Mouse (Mus musculus): ENCODE data around the gene Fibp. TPM values are rescaled to one million over a fixed set of nuclear protein-coding genes. Genes with fewer than 3 reads are reported as not detected.

Gene Fibp
- polyA plus RNA-seq, 1 experiment = 37.7 TPM

- no peak overlapping the region for H3K9ac ChIP-seq (ENCODE audit: low read depth, poor library complexity, severe bottlenecking)
- TF ChIP-seq CTCF (IDR thresholded peaks at IDR 0.05; ENCODE audit: low read depth, low read length) (no peak), POLR2A (IDR thresholded peaks at IDR 0.05; ENCODE audit: insufficient read depth, low read length) (no peak), EP300 (IDR thresholded peaks at IDR 0.05; ENCODE audit: insufficient read depth, low read depth, low read length) (no peak)
- H3K36me3 ChIP-seq (ENCODE audit: control insufficient read depth, insufficient read depth, low read length, poor library complexity, severe bottlenecking) = 0 out of 2 replicates have a peak, but pooled peaks cover 2% of the 10 kb centered on the region
- H3K4me1 ChIP-seq (ENCODE audit: control insufficient read depth, insufficient read depth, low read length) = no peaks in the 10 kb centered on the region
- no peak overlapping the region for H3K4me3 ChIP-seq (ENCODE audit: low read depth, low read length)
- no peaks in the 10 kb centered on the region for H3K27me3 ChIP-seq (ENCODE audit: control insufficient read depth, insufficient read depth, low read length, poor library complexity, severe bottlenecking)
- H3K27ac ChIP-seq (ENCODE audit: insufficient read depth, low read length) = no peak overlapping the region
- H3K9me3 ChIP-seq (replicated peaks; ENCODE audit: control insufficient read depth, insufficient read depth, low read length, poor library complexity, severe bottlenecking) = no peaks in the 10 kb centered on the region
These were observed 21.0 kb downstream of the Fibp start for GRCm38 (mm10) chr19:5481398-5481797.

GRCm38 (mm10) chr19:5483386-5484359 lies 23.3 kb downstream of the Fibp start:
- TF ChIP-seq POLR2A (IDR thresholded peaks at IDR 0.05; ENCODE audit: insufficient read depth, low read length) (no peak), EP300 (IDR thresholded peaks at IDR 0.05; ENCODE audit: insufficient read depth, low read depth, low read length) (no peak), CTCF (IDR thresholded peaks at IDR 0.05; ENCODE audit: low read depth, low read length) (no peak)
- no peaks in the 10 kb centered on the region for H3K4me1 ChIP-seq (ENCODE audit: control insufficient read depth, insufficient read depth, low read length)
- no peaks in the 10 kb centered on the region for H3K27me3 ChIP-seq (ENCODE audit: control insufficient read depth, insufficient read depth, low read length, poor library complexity, severe bottlenecking)
- H3K4me3 ChIP-seq (ENCODE audit: low read depth, low read length) = no peak overlapping the region
- no peak overlapping the region for H3K9ac ChIP-seq (ENCODE audit: low read depth, poor library complexity, severe bottlenecking)
- no peak overlapping the region for H3K27ac ChIP-seq (ENCODE audit: insufficient read depth, low read length)
- H3K9me3 ChIP-seq (replicated peaks; ENCODE audit: control insufficient read depth, insufficient read depth, low read length, poor library complexity, severe bottlenecking) = no peaks in the 10 kb centered on the region
- H3K36me3 ChIP-seq (ENCODE audit: control insufficient read depth, insufficient read depth, low read length, poor library complexity, severe bottlenecking) = 0 out of 2 replicates have a peak, but pooled peaks cover 2% of the 10 kb centered on the region

GRCm38 (mm10) chr19:5484496-5484895 lies 24.1 kb downstream of the Fibp start:
- Histone ChIP-seq H3K9ac (ENCODE audit: low read depth, poor library complexity, severe bottlenecking) (no peak overlapping the region), H3K4me1 (ENCODE audit: control insufficient read depth, insufficient read depth, low read length) (no peaks in the 10 kb centered on the region), H3K36me3 (ENCODE audit: control insufficient read depth, insufficient read depth, low read length, poor library complexity, severe bottlenecking) (0 out of 2 replicates have a peak, but pooled peaks cover 2% of the 10 kb centered on the region), H3K27me3 (ENCODE audit: control insufficient read depth, insufficient read depth, low read length, poor library complexity, severe bottlenecking) (no peaks in the 10 kb centered on the region), H3K4me3 (ENCODE audit: low read depth, low read length) (no peak overlapping the region), H3K9me3 (replicated peaks; ENCODE audit: control insufficient read depth, insufficient read depth, low read length, poor library complexity, severe bottlenecking) (no peaks in the 10 kb centered on the region), H3K27ac (ENCODE audit: insufficient read depth, low read length) (no peak overlapping the region)
- TF ChIP-seq EP300 (IDR thresholded peaks at IDR 0.05; ENCODE audit: insufficient read depth, low read depth, low read length) = no peak

- Histone ChIP-seq H3K9ac (ENCODE audit: low read depth, poor library complexity, severe bottlenecking) (no peak overlapping the region), H3K9me3 (replicated peaks; ENCODE audit: control insufficient read depth, insufficient read depth, low read length, poor library complexity, severe bottlenecking) (no peaks in the 10 kb centered on the region), H3K27ac (ENCODE audit: insufficient read depth, low read length) (no peak overlapping the region), H3K36me3 (ENCODE audit: control insufficient read depth, insufficient read depth, low read length, poor library complexity, severe bottlenecking) (0 out of 2 replicates have a peak, but pooled peaks cover 2% of the 10 kb centered on the region), H3K27me3 (ENCODE audit: control insufficient read depth, insufficient read depth, low read length, poor library complexity, severe bottlenecking) (no peaks in the 10 kb centered on the region), H3K4me3 (ENCODE audit: low read depth, low read length) (no peak overlapping the region), H3K4me1 (ENCODE audit: control insufficient read depth, insufficient read depth, low read length) (no peaks in the 10 kb centered on the region)
- TF ChIP-seq POLR2A (IDR thresholded peaks at IDR 0.05; ENCODE audit: insufficient read depth, low read length) (no peak), CTCF (IDR thresholded peaks at IDR 0.05; ENCODE audit: low read depth, low read length) (no peak), EP300 (IDR thresholded peaks at IDR 0.05; ENCODE audit: insufficient read depth, low read depth, low read length) (no peak)
These were observed 25.0 kb downstream of the Fibp start for GRCm38 (mm10) chr19:5485371-5485770.

- H3K4me3 ChIP-seq (ENCODE audit: low read depth, low read length) = no peak overlapping the region
- H3K36me3 ChIP-seq (ENCODE audit: control insufficient read depth, insufficient read depth, low read length, poor library complexity, severe bottlenecking) = 0 out of 2 replicates have a peak, but pooled peaks cover 2% of the 10 kb centered on the region
- H3K9me3 ChIP-seq (replicated peaks; ENCODE audit: control insufficient read depth, insufficient read depth, low read length, poor library complexity, severe bottlenecking) = no peaks in the 10 kb centered on the region
- no peaks in the 10 kb centered on the region for H3K27me3 ChIP-seq (ENCODE audit: control insufficient read depth, insufficient read depth, low read length, poor library complexity, severe bottlenecking)
- no peaks in the 10 kb centered on the region for H3K4me1 ChIP-seq (ENCODE audit: control insufficient read depth, insufficient read depth, low read length)
- H3K9ac ChIP-seq (ENCODE audit: low read depth, poor library complexity, severe bottlenecking) = no peak overlapping the region
- TF ChIP-seq CTCF (IDR thresholded peaks at IDR 0.05; ENCODE audit: low read depth, low read length) (no peak), EP300 (IDR thresholded peaks at IDR 0.05; ENCODE audit: insufficient read depth, low read depth, low read length) (no peak)
- no peak overlapping the region for H3K27ac ChIP-seq (ENCODE audit: insufficient read depth, low read length)
These were observed 25.4 kb downstream of the Fibp start for GRCm38 (mm10) chr19:5485821-5486220.

- Histone ChIP-seq H3K27me3 (ENCODE audit: control insufficient read depth, insufficient read depth, low read length, poor library complexity, severe bottlenecking) (no peaks in the 10 kb centered on the region), H3K4me3 (ENCODE audit: low read depth, low read length) (no peak overlapping the region), H3K9me3 (replicated peaks; ENCODE audit: control insufficient read depth, insufficient read depth, low read length, poor library complexity, severe bottlenecking) (no peaks in the 10 kb centered on the region), H3K36me3 (ENCODE audit: control insufficient read depth, insufficient read depth, low read length, poor library complexity, severe bottlenecking) (0 out of 2 replicates have a peak, but pooled peaks cover 2% of the 10 kb centered on the region), H3K9ac (ENCODE audit: low read depth, poor library complexity, severe bottlenecking) (no peak overlapping the region), H3K27ac (ENCODE audit: insufficient read depth, low read length) (no peak overlapping the region), H3K4me1 (ENCODE audit: control insufficient read depth, insufficient read depth, low read length) (no peaks in the 10 kb centered on the region)
- TF ChIP-seq CTCF (IDR thresholded peaks at IDR 0.05; ENCODE audit: low read depth, low read length) (no peak), POLR2A (IDR thresholded peaks at IDR 0.05; ENCODE audit: insufficient read depth, low read length) (no peak), EP300 (IDR thresholded peaks at IDR 0.05; ENCODE audit: insufficient read depth, low read depth, low read length) (no peak)
These were observed 25.9 kb downstream of the Fibp start for GRCm38 (mm10) chr19:5486286-5486685.

Measured in ES-Bruce4 (cell line).